Mouse (Mus musculus): ENCODE measurements around the gene Hic1. TPM values are rescaled to one million over a fixed set of nuclear protein-coding genes. Genes with fewer than 3 reads are reported as not detected.

Hic1 gene
- polyA plus RNA-seq (2014; fragmentation: Illumina TruSeq; extraction: RNeasy Lipid Tissue Mini Kit (QIAGEN cat#74804); ENCODE audit: low read depth, low replicate concordance): 10.4 TPM

GRCm38 (mm10) chr11:75169405-75170080, at the start of gene Hic1:
TSS of gene Hic1 (minus strand) at chr11:75169519.

DNA sequence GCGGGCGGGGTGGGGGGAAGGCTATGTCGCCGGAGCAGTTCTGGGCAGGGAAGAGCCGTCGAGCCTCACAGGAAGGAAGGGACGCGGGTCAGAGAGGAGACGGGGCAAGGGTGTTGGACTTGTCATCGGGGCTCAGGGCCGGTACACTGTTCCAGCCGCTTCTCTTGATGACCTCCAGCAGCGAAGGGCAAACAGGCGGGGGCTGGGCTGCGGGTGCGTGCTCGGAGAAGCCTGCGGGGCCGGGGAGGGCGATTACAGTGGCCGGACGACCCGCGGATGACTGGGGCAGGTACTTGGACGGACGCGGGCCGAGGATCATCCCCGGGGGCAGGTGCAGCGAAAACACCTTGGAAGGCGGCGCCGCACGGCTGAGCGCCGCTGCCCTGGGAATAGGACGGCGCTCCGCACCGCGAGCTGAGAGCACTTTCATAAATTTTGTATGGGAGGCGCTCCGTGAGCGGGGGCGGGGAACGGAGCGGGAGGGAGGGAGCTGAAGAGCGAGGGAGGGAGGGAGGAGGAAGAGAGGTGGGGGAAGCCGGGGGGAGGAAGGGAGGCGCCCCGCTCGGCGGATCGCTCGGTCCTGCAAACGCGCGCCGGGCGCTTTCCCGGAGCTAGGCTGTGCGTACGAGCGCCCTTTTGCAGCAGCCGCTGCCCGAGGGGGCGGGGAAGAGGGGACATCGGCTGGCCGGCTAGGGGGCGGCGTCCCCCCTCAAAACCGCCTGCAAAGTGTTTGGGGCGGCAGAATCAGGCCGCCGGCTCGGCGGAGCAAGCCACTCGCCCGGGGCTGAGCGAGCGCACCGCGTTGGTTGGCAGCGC, 24.1 kb upstream of the Hic1 start, which contains the start of gene Rtn4rl1:
TSS of gene Rtn4rl1 (plus strand) at position 528 of the 816 bp plus-strand sequence.

GRCm38 (mm10) chr11:75190905-75191441, 21.7 kb upstream of the Hic1 start, which contains the start of gene Dph1:
TSS of gene Dph1 (minus strand) at chr11:75191241.

GRCm38 (mm10) chr11:75178672-75179208, 9.4 kb upstream of the Hic1 start, which contains the start of gene Ovca2:
TSS of gene Ovca2 (minus strand) at chr11:75178835.

Other genes starting within 250 kb of the Hic1 start
- 24.4 TPM for gene Smg6, start 243.7 kb downstream of the Hic1 start, polyA plus RNA-seq (2014; fragmentation: Illumina TruSeq; extraction: RNeasy Lipid Tissue Mini Kit (QIAGEN cat#74804); ENCODE audit: low read depth, low replicate concordance)
- gene Srr, start 243.6 kb downstream of the Hic1 start, polyA plus RNA-seq (2014; fragmentation: Illumina TruSeq; extraction: RNeasy Lipid Tissue Mini Kit (QIAGEN cat#74804); ENCODE audit: low read depth, low replicate concordance): 35.6 TPM
- 13.4 TPM for gene Ovca2, start 9.3 kb upstream of the Hic1 start, polyA plus RNA-seq (2014; fragmentation: Illumina TruSeq; extraction: RNeasy Lipid Tissue Mini Kit (QIAGEN cat#74804); ENCODE audit: low read depth, low replicate concordance)
- gene Dph1, start 21.7 kb upstream of the Hic1 start, polyA plus RNA-seq (2014; fragmentation: Illumina TruSeq; extraction: RNeasy Lipid Tissue Mini Kit (QIAGEN cat#74804); ENCODE audit: low read depth, low replicate concordance): 11.0 TPM
- 13.8 TPM for gene Rtn4rl1, start 24.3 kb upstream of the Hic1 start, polyA plus RNA-seq (2014; fragmentation: Illumina TruSeq; extraction: RNeasy Lipid Tissue Mini Kit (QIAGEN cat#74804); ENCODE audit: low read depth, low replicate concordance)
- gene Rpa1, start 178.8 kb upstream of the Hic1 start, polyA plus RNA-seq (2014; fragmentation: Illumina TruSeq; extraction: RNeasy Lipid Tissue Mini Kit (QIAGEN cat#74804); ENCODE audit: low read depth, low replicate concordance): 36.4 TPM
- gene Smyd4, start 178.9 kb upstream of the Hic1 start, polyA plus RNA-seq (2014; fragmentation: Illumina TruSeq; extraction: RNeasy Lipid Tissue Mini Kit (QIAGEN cat#74804); ENCODE audit: low read depth, low replicate concordance): 4.8 TPM

All from adipose tissue, adult 10 weeks (tissue).